Mouse (Mus musculus) heart, postnatal 0 days (tissue): ENCODE data around the gene Cd300e.

Source experiments
- CTCF ChIP-seq: IDR thresholded peaks from 2 replicates; pipeline ENCODE4 v1.5.1; 2016; ENCODE audit warnings: antibody characterized with exemption, control low read depth, low read depth
- EP300 ChIP-seq: IDR thresholded peaks from 2 replicates; pipeline ENCODE4 v1.6.1; 2016; ENCODE audit warnings: antibody characterized with exemption, low read depth

DNA sequence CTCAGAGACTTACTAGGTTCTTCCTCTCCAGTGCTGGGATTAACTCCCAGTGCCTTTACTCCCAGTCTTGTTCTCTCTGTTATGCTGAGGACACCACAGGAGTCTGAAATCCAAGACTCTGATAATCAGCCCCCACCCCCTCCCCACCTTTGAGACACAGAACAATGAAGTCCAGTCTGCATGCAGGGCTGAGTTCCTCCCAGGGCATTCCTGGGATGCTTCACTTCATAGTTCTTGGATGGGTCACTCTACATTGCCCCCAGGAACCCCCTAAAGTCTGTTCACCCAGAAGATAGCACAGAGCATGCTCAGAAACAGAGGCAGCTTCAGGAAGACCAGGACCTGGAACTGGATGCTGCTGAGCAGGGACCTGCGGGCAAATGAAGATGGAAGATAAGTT, 9.0 kb downstream of the Cd300e start:
- TF ChIP-seq CTCF: no peak
- TF ChIP-seq EP300: no peak
